Mouse (Mus musculus): ENCODE measurements at regions not wholly inside any gene's neighbourhood (a gene's known extent, or its start where the extent isn't known, plus 50 kb on each side); places are given as distances from the start of the nearest gene placed in this dataset.
A peak's percentile ranks its signal among the peaks of the same experiment; 100 is the strongest.

DNA sequence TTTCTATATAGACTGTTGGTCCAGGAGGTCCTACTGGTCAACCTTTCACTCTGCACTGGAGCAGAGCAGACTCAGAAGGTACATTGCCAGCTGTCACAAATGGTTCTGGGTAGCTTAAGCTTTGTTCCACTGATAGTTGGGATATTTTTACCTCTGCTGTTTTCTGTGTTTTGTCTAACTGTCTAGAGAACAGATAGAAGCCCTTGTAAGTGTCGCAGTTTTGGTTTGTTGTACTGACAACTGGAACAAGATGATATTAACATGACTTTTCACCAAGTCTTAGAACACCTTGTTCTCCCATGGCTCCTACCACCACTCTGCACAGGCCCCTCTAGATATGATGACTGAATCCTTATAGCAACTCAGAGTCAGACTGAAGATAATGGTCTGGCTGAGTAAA, 199.9 kb upstream of the Trib2 start:
- no peak for DNase-seq (ENCODE audit: low read depth, low spot score)
- no peaks in the 10 kb centered on the region for H3K27me3 ChIP-seq (ENCODE audit: control insufficient read depth, insufficient read depth, low read length, poor library complexity, severe bottlenecking)
- no peaks in the 10 kb centered on the region for H3K36me3 ChIP-seq (ENCODE audit: control insufficient read depth, insufficient read depth, low read length, poor library complexity, severe bottlenecking)

- DNase-seq (ENCODE audit: low read depth, low spot score): no peak
- H3K27me3 ChIP-seq (ENCODE audit: control insufficient read depth, insufficient read depth, low read length, poor library complexity, severe bottlenecking): no peaks in the 10 kb centered on the region
- H3K36me3 ChIP-seq (ENCODE audit: control insufficient read depth, insufficient read depth, low read length, poor library complexity, severe bottlenecking): no peaks in the 10 kb centered on the region
These were observed 198.9 kb upstream of the Trib2 start for GRCm38 (mm10) chr12:16015596-16015995.

DNA sequence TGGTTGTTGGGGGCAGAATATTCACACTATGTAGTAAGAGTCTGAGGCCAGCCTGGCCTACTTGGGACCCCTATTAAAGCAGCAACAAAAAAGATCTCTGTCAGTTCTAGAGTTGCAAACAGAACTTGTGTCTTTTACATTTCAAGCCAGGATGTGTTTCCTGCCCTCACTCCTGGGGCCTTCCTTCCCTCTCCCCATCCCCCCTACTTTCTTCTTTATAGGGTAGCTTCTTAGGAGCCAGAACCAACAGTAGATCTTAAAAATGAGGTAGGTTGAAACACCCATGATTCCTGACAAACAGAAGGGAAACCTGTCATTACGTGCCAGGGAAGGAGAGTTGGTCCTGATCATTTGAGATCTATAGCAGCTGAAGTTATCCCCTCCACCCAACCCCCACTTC, 198.0 kb upstream of the Trib2 start:
- H3K36me3 ChIP-seq (ENCODE audit: control insufficient read depth, insufficient read depth, low read length, poor library complexity, severe bottlenecking): no peaks in the 10 kb centered on the region
- no peaks in the 10 kb centered on the region for H3K27me3 ChIP-seq (ENCODE audit: control insufficient read depth, insufficient read depth, low read length, poor library complexity, severe bottlenecking)
- DNase-seq (ENCODE audit: low read depth, low spot score): no peak

- Histone ChIP-seq H3K36me3 (ENCODE audit: control insufficient read depth, insufficient read depth, low read length, poor library complexity, severe bottlenecking) (no peaks in the 10 kb centered on the region), H3K27me3 (ENCODE audit: control insufficient read depth, insufficient read depth, low read length, poor library complexity, severe bottlenecking) (no peaks in the 10 kb centered on the region)
- peak; percentile 42 for DNase-seq (ENCODE audit: low read depth, low spot score)
These were observed 197.3 kb upstream of the Trib2 start for GRCm38 (mm10) chr12:16013861-16014630.

DNA sequence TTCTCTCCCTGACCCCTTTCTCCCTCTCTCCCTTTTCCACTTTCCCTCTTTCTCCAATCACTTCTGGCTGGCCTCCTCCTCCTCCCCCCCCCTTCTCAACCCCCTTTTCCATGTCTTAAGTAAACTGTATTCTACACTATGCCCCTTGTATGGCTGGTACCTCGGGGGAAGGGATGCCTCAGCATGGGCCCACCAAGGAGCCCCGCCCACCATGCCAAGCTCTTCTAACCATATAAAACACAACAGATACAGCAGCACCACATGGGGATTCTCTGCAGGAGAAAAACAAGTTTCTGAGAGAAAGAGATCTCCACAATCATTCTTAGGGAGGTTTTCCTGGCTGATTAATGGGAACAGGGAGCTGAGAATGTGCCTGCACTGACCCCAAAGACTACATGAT, 196.6 kb upstream of the Trib2 start:
- no peaks in the 10 kb centered on the region for H3K36me3 ChIP-seq (ENCODE audit: control insufficient read depth, insufficient read depth, low read length, poor library complexity, severe bottlenecking)
- DNase-seq (ENCODE audit: low read depth, low spot score): no peak
- no peaks in the 10 kb centered on the region for H3K27me3 ChIP-seq (ENCODE audit: control insufficient read depth, insufficient read depth, low read length, poor library complexity, severe bottlenecking)

DNA sequence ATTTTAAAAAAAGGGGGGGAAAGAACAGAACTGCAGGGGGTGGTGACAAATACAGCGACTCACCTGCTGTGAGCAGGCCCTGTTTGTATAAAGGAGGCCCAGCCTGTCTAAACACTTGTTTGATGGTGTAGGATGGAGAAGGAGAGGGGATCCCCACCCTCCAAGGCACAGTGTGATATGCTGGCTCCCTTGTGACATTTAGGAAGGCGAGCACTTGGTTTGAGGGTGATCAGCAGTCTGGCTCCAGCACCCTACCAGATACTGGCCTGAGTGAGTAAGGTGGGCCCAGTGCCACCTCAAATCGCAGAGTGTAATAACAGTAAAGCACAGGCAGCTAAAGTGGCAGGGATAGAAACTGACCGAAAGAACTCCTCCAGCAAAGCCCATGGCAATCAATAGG, 195.4 kb upstream of the Trib2 start:
- Histone ChIP-seq H3K36me3 (ENCODE audit: control insufficient read depth, insufficient read depth, low read length, poor library complexity, severe bottlenecking) (no peaks in the 10 kb centered on the region), H3K27me3 (ENCODE audit: control insufficient read depth, insufficient read depth, low read length, poor library complexity, severe bottlenecking) (no peaks in the 10 kb centered on the region)
- no peak for DNase-seq (ENCODE audit: low read depth, low spot score)

DNA sequence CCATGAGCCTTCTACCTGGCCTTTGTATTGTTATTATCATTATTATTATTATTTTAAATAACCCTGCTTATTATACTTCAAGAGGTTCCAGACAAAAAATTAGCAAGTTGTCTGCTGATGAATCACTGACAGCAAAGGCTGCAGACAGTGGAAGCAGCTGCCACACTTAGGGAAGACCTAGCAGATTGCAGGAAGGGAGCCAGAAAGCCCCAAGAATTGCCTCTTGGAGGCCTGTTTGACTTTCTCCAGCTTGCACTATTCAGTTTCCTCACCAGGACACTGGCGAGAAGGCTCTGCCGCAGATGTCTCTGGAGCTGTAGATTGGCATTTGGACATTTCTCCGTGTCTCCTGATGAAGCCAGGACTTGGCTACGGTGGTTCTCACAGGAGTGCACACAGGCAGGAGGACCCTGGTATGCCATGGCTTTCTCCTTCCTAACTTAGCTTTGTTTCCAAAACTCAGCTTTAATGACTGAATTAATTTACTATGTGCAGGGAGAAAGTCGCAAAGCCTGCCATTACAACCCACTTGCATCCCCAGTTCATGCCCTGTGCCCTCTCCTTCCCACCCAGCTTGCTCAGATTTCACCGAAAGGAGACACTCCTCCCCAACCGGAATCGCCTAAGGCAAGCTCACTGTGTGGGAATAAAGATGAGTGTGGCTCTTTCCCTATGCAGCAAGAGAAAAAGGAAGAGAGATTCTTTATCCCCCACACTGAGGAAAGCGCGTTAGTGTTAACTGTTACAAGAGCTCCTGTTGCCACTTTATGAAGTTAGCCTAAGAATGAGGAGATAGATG, 193.3 kb upstream of the Trib2 start:
- DNase-seq (ENCODE audit: low read depth, low spot score): no peak
- no peaks in the 10 kb centered on the region for H3K27me3 ChIP-seq (ENCODE audit: control insufficient read depth, insufficient read depth, low read length, poor library complexity, severe bottlenecking)
- H3K36me3 ChIP-seq (ENCODE audit: control insufficient read depth, insufficient read depth, low read length, poor library complexity, severe bottlenecking): no peaks in the 10 kb centered on the region

- no peaks in the 10 kb centered on the region for H3K36me3 ChIP-seq (ENCODE audit: control insufficient read depth, insufficient read depth, low read length, poor library complexity, severe bottlenecking)
- peak; percentile 49 for DNase-seq (ENCODE audit: low read depth, low spot score)
- H3K27me3 ChIP-seq (ENCODE audit: control insufficient read depth, insufficient read depth, low read length, poor library complexity, severe bottlenecking): no peaks in the 10 kb centered on the region
These were observed 192.2 kb upstream of the Trib2 start for GRCm38 (mm10) chr12:16008763-16009515.

- DNase-seq (ENCODE audit: low read depth, low spot score): peak; percentile 79
- Histone ChIP-seq H3K36me3 (ENCODE audit: control insufficient read depth, insufficient read depth, low read length, poor library complexity, severe bottlenecking) (no peaks in the 10 kb centered on the region), H3K27me3 (ENCODE audit: control insufficient read depth, insufficient read depth, low read length, poor library complexity, severe bottlenecking) (no peaks in the 10 kb centered on the region)
These were observed 191.5 kb upstream of the Trib2 start for GRCm38 (mm10) chr12:16008261-16008660.

- no peak for DNase-seq (ENCODE audit: low read depth, low spot score)
- no peaks in the 10 kb centered on the region for H3K36me3 ChIP-seq (ENCODE audit: control insufficient read depth, insufficient read depth, low read length, poor library complexity, severe bottlenecking)
These were observed 190.0 kb upstream of the Trib2 start for GRCm38 (mm10) chr12:16006688-16007087.

DNA sequence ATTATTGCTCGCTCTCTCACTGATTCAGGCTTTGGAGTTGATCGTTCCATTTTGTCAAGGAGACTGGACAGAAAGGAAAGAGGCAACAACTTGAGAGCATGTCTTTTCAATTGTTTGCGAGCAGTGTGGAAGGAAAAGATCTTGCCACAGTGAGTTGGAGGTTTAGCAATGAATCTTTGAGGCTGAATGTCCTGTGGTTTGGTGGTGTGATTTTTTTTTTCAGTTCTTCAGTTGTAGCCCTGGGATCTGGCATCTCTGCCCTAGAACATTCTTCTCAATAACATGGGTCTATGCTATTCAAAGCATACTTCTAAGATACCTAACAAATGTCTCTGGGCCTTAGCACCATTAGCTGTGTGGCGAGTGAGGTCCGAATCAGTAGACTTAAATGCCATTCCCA, 189.6 kb upstream of the Trib2 start:
- no peak for DNase-seq (ENCODE audit: low read depth, low spot score)
- Histone ChIP-seq H3K27me3 (ENCODE audit: control insufficient read depth, insufficient read depth, low read length, poor library complexity, severe bottlenecking) (no peaks in the 10 kb centered on the region), H3K36me3 (ENCODE audit: control insufficient read depth, insufficient read depth, low read length, poor library complexity, severe bottlenecking) (no peaks in the 10 kb centered on the region)

More at GRCm38 (mm10) chr12:16006688-16007087, 190.0 kb upstream of the Trib2 start:
- H3K27me3 ChIP-seq (ENCODE audit: control insufficient read depth, insufficient read depth, low read length, poor library complexity, severe bottlenecking): no peaks in the 10 kb centered on the region

DNA sequence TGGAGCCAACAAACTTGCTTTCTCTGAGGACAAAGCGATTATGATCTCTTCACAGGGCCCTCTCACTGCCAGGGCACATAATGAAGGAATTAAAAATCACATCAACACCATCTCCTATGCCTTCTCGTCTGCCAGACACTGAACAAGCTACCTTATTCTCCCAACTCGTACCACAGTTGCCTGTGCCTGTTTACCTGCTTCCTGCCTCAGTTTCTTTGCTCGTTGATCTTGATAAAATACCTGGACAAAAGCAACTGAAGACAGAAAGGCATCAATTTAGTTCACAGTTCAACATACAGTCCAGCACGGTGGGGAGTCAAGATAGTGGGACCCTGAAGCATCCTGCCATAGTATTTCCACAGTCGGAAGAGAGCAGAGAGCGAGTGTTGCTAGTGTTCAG, 185.1 kb upstream of the Trib2 start:
- Histone ChIP-seq H3K36me3 (ENCODE audit: control insufficient read depth, insufficient read depth, low read length, poor library complexity, severe bottlenecking) (no peaks in the 10 kb centered on the region), H3K27me3 (ENCODE audit: control insufficient read depth, insufficient read depth, low read length, poor library complexity, severe bottlenecking) (no peaks in the 10 kb centered on the region)
- DNase-seq (ENCODE audit: low read depth, low spot score): no peak

DNA sequence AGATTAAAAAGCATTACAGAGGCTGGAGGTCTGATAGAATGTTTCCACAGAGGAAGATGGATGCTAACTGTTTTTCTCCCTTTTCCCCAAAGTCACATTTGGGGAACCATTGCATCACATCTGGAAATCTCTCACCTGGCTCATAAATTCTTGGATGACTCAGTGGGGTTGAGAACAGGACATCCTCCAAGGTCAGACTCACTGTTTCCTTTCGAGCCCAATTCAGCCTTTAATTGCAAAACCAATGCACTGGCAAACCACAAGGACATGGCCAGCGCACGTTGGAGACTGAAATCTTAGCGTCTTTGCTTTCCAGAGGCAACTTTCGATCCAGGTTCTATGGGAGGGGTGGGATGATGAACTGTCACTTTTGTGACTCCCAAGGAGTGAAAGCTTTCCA, 184.5 kb upstream of the Trib2 start:
- DNase-seq (ENCODE audit: low read depth, low spot score): no peak
- Histone ChIP-seq H3K36me3 (ENCODE audit: control insufficient read depth, insufficient read depth, low read length, poor library complexity, severe bottlenecking) (no peaks in the 10 kb centered on the region), H3K27me3 (ENCODE audit: control insufficient read depth, insufficient read depth, low read length, poor library complexity, severe bottlenecking) (no peaks in the 10 kb centered on the region)

- no peak for DNase-seq (ENCODE audit: low read depth, low spot score)
- Histone ChIP-seq H3K36me3 (ENCODE audit: control insufficient read depth, insufficient read depth, low read length, poor library complexity, severe bottlenecking) (no peaks in the 10 kb centered on the region), H3K27me3 (ENCODE audit: control insufficient read depth, insufficient read depth, low read length, poor library complexity, severe bottlenecking) (no peaks in the 10 kb centered on the region)
These were observed 181.6 kb upstream of the Trib2 start for GRCm38 (mm10) chr12:15998331-15998730.

GRCm38 (mm10) chr12:15993866-15994265, 177.1 kb upstream of the Trib2 start:
- no peak for DNase-seq (ENCODE audit: low read depth, low spot score)
- Histone ChIP-seq H3K27me3 (ENCODE audit: control insufficient read depth, insufficient read depth, low read length, poor library complexity, severe bottlenecking) (no peaks in the 10 kb centered on the region), H3K36me3 (ENCODE audit: control insufficient read depth, insufficient read depth, low read length, poor library complexity, severe bottlenecking) (no peaks in the 10 kb centered on the region)

Measured in splenic B cell, adult 2 months (primary cell).